Mouse (Mus musculus) stomach, postnatal 0 days (tissue): ENCODE measurements around the gene Kyat1.
A peak's percentile ranks its signal among the peaks of the same experiment; 100 is the strongest.

Source experiments
- CTCF ChIP-seq: IDR thresholded peaks from 2 replicates; pipeline ENCODE4 v1.5.1; 2016; ENCODE audit warnings: antibody characterized with exemption, low read depth, mild to moderate bottlenecking, moderate library complexity
- EP300 ChIP-seq: optimal IDR thresholded peaks from 2 replicates; pipeline ENCODE3; 2016; ENCODE audit warnings: antibody characterized with exemption

DNA sequence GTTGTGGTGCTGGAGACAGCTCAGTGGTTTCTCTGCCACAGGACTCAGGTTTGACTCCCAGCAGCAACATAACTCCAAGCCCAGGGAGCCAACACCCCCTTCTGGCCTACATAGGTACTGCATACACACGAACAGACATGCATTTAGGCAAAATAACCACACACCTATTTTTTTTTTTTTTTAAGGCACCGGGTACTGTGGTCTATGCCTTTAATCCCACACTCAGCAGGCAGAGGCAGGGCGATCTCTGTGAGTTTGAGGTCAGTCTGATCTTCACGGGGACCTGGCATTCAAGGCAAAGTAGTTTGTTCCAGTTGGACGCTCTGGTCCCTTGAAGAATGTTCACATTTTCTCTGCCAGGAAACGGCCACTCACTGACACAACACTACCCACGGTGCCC is 2.2 kb downstream of the Kyat1 start:
- TF ChIP-seq EP300 (no peak), CTCF (peak; percentile 72)
